Mouse (Mus musculus): Measurements from ENCODE around the gene Fam189a1. TPM values are rescaled to one million over a fixed set of nuclear protein-coding genes. Genes with fewer than 3 reads are reported as not detected.

Fam189a1 gene
- total and polyA plus RNA-seq, 3 experiments, result 0.10 TPM; not detected in 2

GRCm38 (mm10) chr7:64872743-64873241 is 283.6 kb downstream of the Fam189a1 start, which contains the start of gene Nsmce3:
TSS of gene Nsmce3 (minus strand) at chr7:64872997.
- Histone ChIP-seq H3K4me3 (replicated peaks in 1 of 3; ENCODE audit: low read depth in 2 of 3, low read length in 2 of 3, poor library complexity in 1 of 3) (peak within 1 kb of the TSS; percentile 67 to 93 (median 93)), H3K36me3 (replicated peaks in 1 of 2; ENCODE audit: control insufficient read depth in 1 of 2, insufficient read depth in 1 of 2, low read length in 1 of 2) (peaks cover 0 to 13% of the 10 kb centered on the region in 2 experiments), H3K4me2 (ENCODE audit: insufficient read depth, low read depth, poor library complexity, severe bottlenecking) (peak within 1 kb of the TSS; percentile 72), H3K27me3 (replicated peaks) (peaks cover 3% of the 10 kb centered on the region), H3K79me2 (replicated peaks; ENCODE audit: control insufficient read depth, extremely low read depth, insufficient read depth, poor library complexity, severe bottlenecking) (peaks cover 15% of the 10 kb centered on the region), H3K4me1 (ENCODE audit: control insufficient read depth in 1 of 2, insufficient read depth in 2 of 2) (peaks cover 4 to 17% of the 10 kb centered on the region in 2 experiments), H3K9me3 (replicated peaks; ENCODE audit: low read length) (no peaks in the 10 kb centered on the region), H3K9ac (ENCODE audit: insufficient read depth, low read depth) (peak within 1 kb of the TSS; percentile 81), H3K27ac (ENCODE audit: insufficient read depth, low read depth) (peak within 1 kb of the TSS; percentile 38)
- TF ChIP-seq UBTF (IDR thresholded peaks at IDR 0.05; ENCODE audit: low read depth, low read length), result no peak
- TF ChIP-seq PAX5 (IDR thresholded peaks at IDR 0.05; ENCODE audit: low read length), result no peak
- peak; percentile 56 for TF ChIP-seq ELF1 (IDR thresholded peaks at IDR 0.05; ENCODE audit: low read depth, low read length)
- TF ChIP-seq MAFK (IDR thresholded peaks at IDR 0.05; ENCODE audit: insufficient replicate concordance, low read length), result no peak
- TF ChIP-seq MXI1 (IDR thresholded peaks at IDR 0.05; ENCODE audit: low read depth, low read length), result peak; percentile 68
- TF ChIP-seq POLR2AphosphoS2 (IDR thresholded peaks at IDR 0.05; ENCODE audit: low read depth, low read length), result peak; percentile 76
- peak; percentile 81 for TF ChIP-seq HCFC1 (IDR thresholded peaks at IDR 0.05; ENCODE audit: low read depth, low read length)
- peak; percentile 90 for TF ChIP-seq NRF1 (IDR thresholded peaks at IDR 0.05; ENCODE audit: low read depth, low read length)
- no peak for TF ChIP-seq RAD21 (IDR thresholded peaks at IDR 0.05; ENCODE audit: low read depth, low read length)
- peak; percentile 83 for TF ChIP-seq TCF12 (IDR thresholded peaks at IDR 0.05; ENCODE audit: low read depth, low read length)
- TF ChIP-seq ZMIZ1 (IDR thresholded peaks at IDR 0.05; ENCODE audit: low read depth, low read length), result peak; percentile 36; the same call in 1 of the 2 replicates
- TF ChIP-seq ETS1 (conservative IDR thresholded peaks at IDR 0.05; ENCODE audit: low read depth, low read length), result no peak
- TF ChIP-seq JUND (conservative IDR thresholded peaks at IDR 0.05; ENCODE audit: low read depth, low read length), result no peak
- TF ChIP-seq IRF4 (IDR thresholded peaks at IDR 0.05; ENCODE audit: low read depth, low read length), result no peak
- no peak for TF ChIP-seq CHD2 (IDR thresholded peaks at IDR 0.05; ENCODE audit: low read length)
- no peak for TF ChIP-seq MYC (IDR thresholded peaks at IDR 0.05; ENCODE audit: low read depth, low read length)
- peak; percentile 55; the same call in 1 of the 2 replicates for TF ChIP-seq TBP (conservative IDR thresholded peaks at IDR 0.05; ENCODE audit: low read depth, low read length)
- TF ChIP-seq ZC3H11A (IDR thresholded peaks at IDR 0.05; ENCODE audit: low read depth, low read length), result no peak
- no peak for TF ChIP-seq JUN (IDR thresholded peaks at IDR 0.05; ENCODE audit: insufficient read depth, low read depth, low read length)
- TF ChIP-seq USF2 (conservative IDR thresholded peaks at IDR 0.05; ENCODE audit: low read depth, low read length), result no peak
- TF ChIP-seq GABPA (IDR thresholded peaks at IDR 0.05; ENCODE audit: insufficient replicate concordance, low read depth, low read length), result peak; percentile 31; the same call in 1 of the 2 replicates
- TF ChIP-seq NELFE (IDR thresholded peaks at IDR 0.05; ENCODE audit: low read depth, low read length), result peak; percentile 79
- TF ChIP-seq POLR2A (IDR thresholded peaks at IDR 0.05; ENCODE audit: low read depth, low read length), result peak; percentile 89
- no peak for TF ChIP-seq CHD1 (IDR thresholded peaks at IDR 0.05; ENCODE audit: low read depth, low read length)
- TF ChIP-seq SMC3 (IDR thresholded peaks at IDR 0.05; ENCODE audit: low read depth, low read length), result no peak
- TF ChIP-seq ZKSCAN1 (IDR thresholded peaks at IDR 0.05; ENCODE audit: borderline replicate concordance, low read depth, low read length), result no peak
- peak in 1 of 2 experiments; percentile 37; a peak in 2 of 4 replicates for TF ChIP-seq CTCF (conservative IDR thresholded peaks at IDR 0.05 in 1 of 2, IDR thresholded peaks at IDR 0.05 in 1 of 2; ENCODE audit: low read depth in 2 of 2, low read length in 2 of 2)
- peak; percentile 16; the same call in 1 of the 2 replicates for TF ChIP-seq MAX (IDR thresholded peaks at IDR 0.05; ENCODE audit: low read length)
- no peak for TF ChIP-seq RCOR1 (conservative IDR thresholded peaks at IDR 0.05; ENCODE audit: low read depth, low read length)
- TF ChIP-seq BHLHE40 (IDR thresholded peaks at IDR 0.05; ENCODE audit: low read depth, low read length), result no peak
- no peak for TF ChIP-seq MAZ (IDR thresholded peaks at IDR 0.05; ENCODE audit: low read depth, low read length)
- no peak for TF ChIP-seq MEF2A (IDR thresholded peaks at IDR 0.05; ENCODE audit: borderline replicate concordance, low read depth, low read length)
- TF ChIP-seq EP300 (IDR thresholded peaks at IDR 0.05; ENCODE audit: low read length), result no peak
- TF ChIP-seq USF1 (IDR thresholded peaks at IDR 0.05; ENCODE audit: low read depth, low read length), result no peak
- no peak for TF ChIP-seq E2F4 (IDR thresholded peaks at IDR 0.05; ENCODE audit: insufficient replicate concordance, low read depth, low read length)
- TF ChIP-seq ZNF384 (IDR thresholded peaks at IDR 0.05; ENCODE audit: low read depth, low read length), result no peak
- 0 out of 2 replicates have a peak, but pooled peaks have one; percentile 65 for TF ChIP-seq SIN3A (IDR thresholded peaks at IDR 0.05; ENCODE audit: low read length)
- TF ChIP-seq KAT2A (IDR thresholded peaks at IDR 0.05; ENCODE audit: insufficient replicate concordance, low read length), result peak; percentile 67; the same call in 1 of the 2 replicates
- in situ Hi-C loops (cut with MboI; ENCODE audit: low pct_ligation_motif_present, low pct_unique_long_range_greater_than_20kb, low sequenced_read_pairs), result no loop called here
- dilution Hi-C loops (cut with MboI; ENCODE audit: extremely low pct_ligation_motif_present, extremely low pct_unique_long_range_greater_than_20kb, low sequenced_read_pairs), result no loop called here
- peak; percentile 89 for DNase-seq (ENCODE audit: extremely low read depth)
